Mouse (Mus musculus) retina, embryonic 14.5 days (tissue): ENCODE results near the gene Aars2.
A peak's percentile ranks its signal among the peaks of the same experiment; 100 is the strongest.

ENCODE experiments used
- DNase-seq: peaks from one replicate; pipeline ENCODE4 v3.0.0-alpha.2; 2015; ENCODE audit warnings: low spot score

Gene Aars2

DNA sequence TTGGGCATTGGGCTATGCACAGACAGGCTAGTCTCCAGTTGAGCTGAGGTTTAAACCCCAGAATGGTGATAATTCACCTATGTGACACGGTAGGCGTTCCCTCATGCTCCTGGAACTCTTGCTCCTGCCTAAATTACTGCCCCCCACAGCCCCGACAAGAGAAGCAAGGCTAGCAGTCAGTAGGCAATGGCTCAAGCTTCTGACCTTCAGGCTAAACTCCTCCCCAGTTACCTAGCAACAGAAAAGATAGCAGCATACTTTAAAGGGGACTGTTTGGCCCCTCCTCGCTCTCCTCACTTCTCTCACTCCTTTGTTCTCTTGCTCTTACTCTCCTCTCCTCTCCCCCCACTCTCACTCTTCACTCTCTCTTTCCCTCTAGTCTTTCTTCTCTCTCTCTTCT lies 5.7 kb upstream of the Aars2 start:
- no peak for DNase-seq

GRCm38 (mm10) chr17:45502324-45502723 lies 4.3 kb upstream of the Aars2 start:
- no peak for DNase-seq

GRCm38 (mm10) chr17:45503301-45503973 lies 3.2 kb upstream of the Aars2 start:
- DNase-seq, result no peak

GRCm38 (mm10) chr17:45505941-45506465 lies 638 bp upstream of the Aars2 start:
- DNase-seq, result no peak

DNA sequence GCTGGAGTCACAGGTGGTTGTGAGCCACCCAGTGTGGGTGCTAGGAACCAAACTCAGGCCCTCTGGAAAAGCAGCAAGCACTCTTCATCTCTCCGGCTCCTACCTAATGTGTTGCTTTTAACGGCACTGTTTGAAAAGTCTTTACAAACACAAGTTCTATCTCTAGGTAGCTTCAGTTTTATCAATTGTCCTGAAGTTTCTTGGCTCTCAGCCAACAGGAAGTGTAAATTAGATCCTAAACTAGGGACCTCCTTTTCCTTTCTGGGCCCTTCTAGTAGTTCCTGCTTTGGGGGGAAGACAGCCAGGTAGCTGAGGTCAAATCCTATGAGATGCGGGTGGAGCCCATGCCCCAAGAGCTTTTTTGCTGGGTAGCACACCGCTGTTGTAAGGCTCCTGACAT lies 4.2 kb downstream of the Aars2 start:
- no peak for DNase-seq

GRCm38 (mm10) chr17:45511757-45512156 lies 5.1 kb downstream of the Aars2 start:
- DNase-seq, result no peak

GRCm38 (mm10) chr17:45515204-45515726 lies 8.6 kb downstream of the Aars2 start:
- DNase-seq, result no peak

GRCm38 (mm10) chr17:45515806-45516205 lies 9.2 kb downstream of the Aars2 start:
- no peak for DNase-seq

DNA sequence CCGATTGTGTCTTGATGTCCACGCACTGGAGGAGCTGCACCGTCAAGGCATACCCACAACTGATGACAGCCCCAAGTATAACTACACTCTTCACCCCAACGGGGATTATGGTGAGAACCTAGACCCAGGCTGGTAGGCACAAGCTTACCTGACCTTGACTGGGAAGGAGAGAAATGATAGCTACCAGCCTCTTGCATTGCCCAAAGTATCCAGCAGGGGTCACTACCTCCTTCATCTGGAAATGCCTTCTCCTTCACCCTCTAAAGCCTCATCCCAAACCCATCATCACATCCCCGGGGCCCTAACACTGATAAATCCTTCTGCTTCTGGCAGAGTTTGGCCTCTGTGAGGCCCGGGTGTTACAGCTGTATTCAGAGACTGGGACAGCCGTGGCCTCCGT lies 9.8 kb downstream of the Aars2 start:
- DNase-seq, result peak; percentile 92

GRCm38 (mm10) chr17:45517135-45517534 lies 10.5 kb downstream of the Aars2 start:
- DNase-seq, result no peak

DNA sequence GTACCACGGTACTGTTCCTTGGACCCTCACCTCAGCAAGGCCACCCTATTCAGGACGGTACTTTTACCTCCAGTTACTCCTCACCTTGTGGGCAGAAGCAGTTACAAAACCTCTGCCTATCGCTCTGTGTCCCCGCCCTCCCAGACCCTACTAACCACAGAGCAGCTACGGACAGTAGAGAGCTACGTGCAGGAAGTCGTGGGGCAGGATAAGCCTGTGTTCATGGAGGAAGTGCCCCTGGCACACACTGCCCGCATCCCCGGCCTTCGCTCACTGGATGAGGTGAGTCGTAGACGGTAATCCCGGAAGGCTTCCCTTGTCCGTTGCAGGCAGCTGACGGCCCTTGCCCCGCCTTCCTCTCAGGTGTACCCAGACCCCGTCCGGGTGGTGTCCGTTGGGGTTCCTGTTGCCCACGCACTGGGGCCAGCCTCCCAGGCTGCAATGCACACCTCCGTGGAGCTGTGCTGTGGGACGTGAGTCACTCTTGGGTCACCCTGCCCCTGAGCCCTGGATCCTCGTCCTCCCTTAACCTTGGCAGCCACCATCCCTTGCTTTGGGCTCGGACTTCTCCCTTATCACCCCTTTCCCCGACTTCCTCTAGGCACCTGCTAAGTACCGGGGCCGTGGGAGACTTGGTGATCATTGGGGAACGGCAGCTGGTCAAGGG lies 11.0 kb downstream of the Aars2 start:
- no peak for DNase-seq

- no peak for DNase-seq
Measured at GRCm38 (mm10) chr17:45518766-45519475, 12.3 kb downstream of the Aars2 start.

GRCm38 (mm10) chr17:45520136-45520535 lies 13.5 kb downstream of the Aars2 start:
- DNase-seq, result no peak

GRCm38 (mm10) chr17:45523263-45523662 lies 16.6 kb downstream of the Aars2 start, which contains the start of gene Tcte1:
Gene Tcte1 (plus strand): TSS chr17:45523434.
- DNase-seq, result peak; percentile 91

GRCm38 (mm10) chr17:45524961-45525360 lies 18.3 kb downstream of the Aars2 start:
- DNase-seq, result no peak

DNA sequence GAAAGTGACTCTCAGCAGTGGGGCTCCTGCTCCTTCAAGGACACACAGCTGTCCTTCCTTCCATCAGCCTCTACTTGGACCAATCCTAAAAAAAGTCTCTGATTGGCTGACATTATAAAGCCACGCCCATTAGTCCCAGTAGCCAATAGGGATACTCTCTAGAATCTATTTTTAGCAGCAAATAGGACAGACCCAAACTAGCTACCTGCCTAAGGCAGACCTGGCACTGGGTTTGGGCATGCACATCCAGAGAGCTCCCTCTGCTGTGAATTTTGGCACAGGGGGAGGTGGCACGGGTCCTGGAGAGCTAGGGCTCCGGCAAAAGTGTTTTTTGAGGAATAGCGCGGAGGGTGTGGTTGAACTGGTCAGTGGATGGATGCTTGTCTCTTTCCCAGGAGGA lies 19.9 kb downstream of the Aars2 start:
- peak; percentile 43 for DNase-seq

- DNase-seq, result no peak
Measured at GRCm38 (mm10) chr17:45530346-45530782, 23.7 kb downstream of the Aars2 start.

DNA sequence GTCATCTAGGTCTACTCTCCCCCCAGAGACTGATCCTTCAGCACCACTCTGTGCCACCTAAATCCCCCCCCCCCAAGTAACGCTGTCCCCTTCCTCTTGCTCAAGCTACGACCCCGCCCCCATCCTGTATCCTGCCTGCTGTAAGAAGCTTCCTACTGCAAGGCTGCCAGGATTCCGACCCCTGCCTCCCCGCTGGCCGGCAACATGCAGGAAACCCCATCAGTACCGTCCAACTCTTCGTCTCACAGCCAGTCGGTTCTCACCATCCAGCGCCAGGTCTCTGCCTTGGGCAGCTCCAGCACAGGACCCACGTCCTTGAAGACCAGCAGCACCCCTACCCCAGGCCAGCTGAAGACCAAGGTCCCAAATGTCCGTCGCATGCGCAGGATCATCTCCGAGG lies 26.3 kb downstream of the Aars2 start:
- DNase-seq, result no peak

- peak; percentile 29 for DNase-seq
Measured at GRCm38 (mm10) chr17:45536264-45536663, 29.6 kb downstream of the Aars2 start.

GRCm38 (mm10) chr17:45538394-45538793 lies 31.8 kb downstream of the Aars2 start:
- DNase-seq, result no peak

- no peak for DNase-seq
Measured at GRCm38 (mm10) chr17:45539664-45540063, 33.0 kb downstream of the Aars2 start.

GRCm38 (mm10) chr17:45542129-45542528 lies 35.5 kb downstream of the Aars2 start:
- no peak for DNase-seq

DNA sequence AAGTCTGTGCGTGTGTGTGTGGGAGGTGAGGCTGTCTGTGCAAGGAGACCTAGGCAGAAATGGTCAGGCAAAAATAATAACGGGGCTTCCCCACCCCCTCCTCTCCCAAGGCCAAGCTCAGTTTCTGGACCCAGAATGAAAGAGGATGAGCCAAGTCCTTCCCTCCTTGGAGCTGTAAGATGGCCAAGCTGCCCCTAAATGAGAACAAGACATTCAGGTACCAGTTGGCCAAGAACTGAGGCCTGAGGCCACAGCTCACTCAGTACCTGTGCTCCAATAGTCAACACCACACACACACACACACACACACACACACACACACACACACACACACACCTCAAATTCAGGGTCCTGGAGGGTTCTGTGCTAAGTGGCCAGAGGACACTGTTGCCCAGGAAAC lies 36.1 kb downstream of the Aars2 start:
- DNase-seq, result no peak
